Mouse (Mus musculus): Measurements from ENCODE around the gene Arhgap15.

The Arhgap15 gene

GRCm38 (mm10) chr2:44384541-44384940 is 635.9 kb downstream of the Arhgap15 start:
- DNase-seq, result no peak

GRCm38 (mm10) chr2:44389556-44389955 is 640.9 kb downstream of the Arhgap15 start:
- no peak for DNase-seq

GRCm38 (mm10) chr2:44393789-44394188 is 645.2 kb downstream of the Arhgap15 start:
- DNase-seq, result no peak

- DNase-seq, result no peak
Observed at GRCm38 (mm10) chr2:44394956-44395501, 646.4 kb downstream of the Arhgap15 start.

- DNase-seq, result no peak
Observed at GRCm38 (mm10) chr2:44395577-44395976, 647.0 kb downstream of the Arhgap15 start.

GRCm38 (mm10) chr2:44397209-44397608 is 648.6 kb downstream of the Arhgap15 start:
- no peak for DNase-seq

GRCm38 (mm10) chr2:44397735-44398337 is 649.2 kb downstream of the Arhgap15 start:
- DNase-seq, result no peak

GRCm38 (mm10) chr2:44399191-44399926 is 650.7 kb downstream of the Arhgap15 start:
- no peak for DNase-seq

- DNase-seq, result no peak
Observed at GRCm38 (mm10) chr2:44401704-44402422, 653.2 kb downstream of the Arhgap15 start.

GRCm38 (mm10) chr2:44411660-44412059 is 663.0 kb downstream of the Arhgap15 start:
- no peak for DNase-seq

- DNase-seq, result no peak
Observed at GRCm38 (mm10) chr2:44416331-44416730, 667.7 kb downstream of the Arhgap15 start.

GRCm38 (mm10) chr2:44419547-44420225 is 671.1 kb downstream of the Arhgap15 start:
- no peak for DNase-seq

GRCm38 (mm10) chr2:44430521-44430920 is 681.9 kb downstream of the Arhgap15 start:
- DNase-seq, result no peak

- DNase-seq, result no peak
Observed at GRCm38 (mm10) chr2:44436652-44437051, 688.0 kb downstream of the Arhgap15 start.

- DNase-seq, result no peak
Observed at GRCm38 (mm10) chr2:44437496-44438057, 689.0 kb downstream of the Arhgap15 start.

- DNase-seq, result no peak
Observed at GRCm38 (mm10) chr2:44438070-44438469, 689.4 kb downstream of the Arhgap15 start.

GRCm38 (mm10) chr2:44444938-44445337 is 696.3 kb downstream of the Arhgap15 start:
- DNase-seq, result no peak

All from thymus, adult 18-20 months (tissue).